Mouse (Mus musculus): Measurements from ENCODE around the gene H1f0. TPM values are rescaled to one million over a fixed set of nuclear protein-coding genes. Genes with fewer than 3 reads are reported as not detected.

H1f0 gene
- total and polyA plus RNA-seq, 2 experiments = 68.0 to 82.1 TPM

- H3K27ac ChIP-seq (replicated peaks; ENCODE audit: insufficient read depth, low read depth, low read length) = no peak overlapping the region
- H3K9ac ChIP-seq (ENCODE audit: low read depth, low read length) = no peak overlapping the region
Measured at GRCm38 (mm10) chr15:79057850-79058249, 29.6 kb downstream of the H1f0 start.

DNA sequence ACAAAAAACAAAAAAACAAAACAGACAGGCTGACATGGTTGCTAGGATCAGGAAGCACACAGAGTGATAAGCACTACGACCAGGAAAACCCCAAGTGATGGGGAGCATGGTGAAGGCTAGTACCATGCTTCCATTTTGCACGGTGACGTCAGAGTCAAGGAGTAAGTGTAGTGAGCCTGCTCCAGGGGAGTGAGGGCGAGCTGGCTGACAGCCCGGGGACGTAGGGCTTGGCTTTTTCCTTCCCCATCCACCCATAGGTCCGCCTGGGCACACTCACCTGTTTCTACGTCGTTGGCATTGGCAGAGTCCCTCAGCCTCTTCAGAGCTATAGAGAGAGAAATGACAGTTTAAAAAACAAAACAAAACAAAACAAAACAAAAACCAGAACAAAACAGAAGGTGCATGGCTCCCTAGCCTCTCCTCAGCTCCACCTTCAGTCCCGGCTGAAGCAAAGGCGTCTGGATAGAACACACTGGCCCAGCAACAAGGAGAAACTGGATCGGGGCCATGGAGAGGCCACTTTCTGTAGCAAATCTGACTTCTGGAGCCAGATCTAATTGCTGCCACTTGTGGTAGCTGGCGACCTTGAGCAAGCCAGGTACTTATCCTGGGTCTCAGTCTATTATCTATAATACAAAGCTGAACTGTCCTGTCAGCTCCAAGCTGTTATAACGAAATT lies 32.8 kb downstream of the H1f0 start:
- H3K4me3 ChIP-seq (ENCODE audit: insufficient read depth, low read depth, low read length) = no peak overlapping the region
- H3K9ac ChIP-seq (ENCODE audit: low read depth, low read length) = no peak overlapping the region
- H3K27me3 ChIP-seq (ENCODE audit: control insufficient read depth, insufficient read depth, low read length) = no peaks in the 10 kb centered on the region
- H3K4me1 ChIP-seq (ENCODE audit: control insufficient read depth, insufficient read depth, low read length) = peaks cover 2% of the 10 kb centered on the region; the same call in 1 of the 2 replicates
- H3K27ac ChIP-seq (replicated peaks; ENCODE audit: insufficient read depth, low read depth, low read length) = no peak overlapping the region
- peaks cover 2% of the 10 kb centered on the region; the same call in 1 of the 2 replicates for H3K36me3 ChIP-seq (ENCODE audit: control insufficient read depth, insufficient read depth, low read length)
- WGBS = 91% methylated on average over 14 of the region's 14 CpGs
- no peaks in the 10 kb centered on the region for H3K79me2 ChIP-seq (ENCODE audit: control insufficient read depth, insufficient read depth, low read length)
- no peak for DNase-seq (ENCODE audit: extremely low read depth, low read depth, low spot score)
- TF ChIP-seq POLR2A (IDR thresholded peaks at IDR 0.05; ENCODE audit: extremely low read depth, insufficient read depth, low read length) = no peak
- TF ChIP-seq CTCF (IDR thresholded peaks at IDR 0.05; ENCODE audit: low read depth, low read length) = no peak

More at GRCm38 (mm10) chr15:79057850-79058249, 29.6 kb downstream of the H1f0 start:
- H3K27me3 ChIP-seq (ENCODE audit: control insufficient read depth, insufficient read depth, low read length) = no peaks in the 10 kb centered on the region
- H3K4me3 ChIP-seq (ENCODE audit: insufficient read depth, low read depth, low read length) = no peak overlapping the region
- no peak for TF ChIP-seq POLR2A (IDR thresholded peaks at IDR 0.05; ENCODE audit: extremely low read depth, insufficient read depth, low read length)
- no peak for TF ChIP-seq CTCF (IDR thresholded peaks at IDR 0.05; ENCODE audit: low read depth, low read length)
- no peak for DNase-seq (ENCODE audit: extremely low read depth, low read depth, low spot score)
- peaks cover 12% of the 10 kb centered on the region; the same call in 1 of the 2 replicates for H3K36me3 ChIP-seq (ENCODE audit: control insufficient read depth, insufficient read depth, low read length)
- H3K4me1 ChIP-seq (ENCODE audit: control insufficient read depth, insufficient read depth, low read length) = no peaks in the 10 kb centered on the region
- no peaks in the 10 kb centered on the region for H3K79me2 ChIP-seq (ENCODE audit: control insufficient read depth, insufficient read depth, low read length)
- WGBS = 98% methylated on average over 6 of the region's 6 CpGs

DNA sequence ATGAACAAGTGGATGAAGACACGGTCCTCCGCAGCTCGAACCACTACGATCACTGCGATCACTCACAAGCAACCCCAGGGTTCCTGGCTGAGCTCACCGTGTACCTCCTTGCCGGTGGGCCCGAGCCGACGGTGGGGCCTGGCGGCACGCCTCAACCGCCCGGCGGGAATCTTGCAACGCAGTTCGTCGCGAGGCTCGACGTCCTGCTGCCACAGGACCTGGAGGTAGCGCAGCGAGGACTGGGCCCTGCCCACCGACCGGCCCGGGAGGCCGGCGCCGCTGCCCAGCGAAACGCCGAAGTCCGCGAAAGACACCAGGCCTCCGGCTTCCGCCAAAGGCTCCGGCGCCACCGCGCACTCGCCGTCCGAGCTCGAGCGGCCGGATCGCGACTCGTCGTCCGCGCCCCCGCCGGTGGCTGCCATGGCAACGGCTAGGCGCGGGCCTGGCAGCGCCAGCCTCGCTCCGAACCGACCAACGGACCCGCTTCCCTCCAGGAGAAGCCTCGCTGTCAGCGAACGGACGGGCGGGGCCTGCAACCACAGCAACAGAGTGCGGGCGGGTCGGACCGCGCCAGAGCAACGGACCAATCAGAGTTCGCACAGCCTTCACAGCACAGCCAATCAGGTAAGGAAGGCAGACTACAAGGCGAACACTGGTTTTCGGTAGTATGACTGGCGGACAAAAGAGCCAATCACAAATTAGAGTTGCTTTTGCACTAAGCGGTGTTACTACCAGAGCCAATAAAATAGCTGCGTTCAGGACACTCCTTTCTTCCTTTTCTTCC lies 34.3 kb downstream of the H1f0 start, which contains the start of gene Ankrd54:
Gene Ankrd54 (minus strand): TSS at position 518 of the 784 bp plus-strand sequence.
- peak; percentile 100 for DNase-seq (ENCODE audit: extremely low read depth, low read depth, low spot score)
- TF ChIP-seq CTCF (IDR thresholded peaks at IDR 0.05; ENCODE audit: low read depth, low read length) (no peak), POLR2A (IDR thresholded peaks at IDR 0.05; ENCODE audit: extremely low read depth, insufficient read depth, low read length) (peak; percentile 78)
- WGBS = under 1% methylated on average over 80 of the region's 80 CpGs

GRCm38 (mm10) chr15:79063160-79063740 lies 35.0 kb downstream of the H1f0 start:
- DNase-seq (ENCODE audit: extremely low read depth, low read depth, low spot score) = peak; percentile 76
- Histone ChIP-seq H3K79me2 (ENCODE audit: control insufficient read depth, insufficient read depth, low read length) (no peaks in the 10 kb centered on the region), H3K27me3 (ENCODE audit: control insufficient read depth, insufficient read depth, low read length) (no peaks in the 10 kb centered on the region), H3K4me1 (ENCODE audit: control insufficient read depth, insufficient read depth, low read length) (peaks cover 2% of the 10 kb centered on the region; the same call in 1 of the 2 replicates), H3K36me3 (ENCODE audit: control insufficient read depth, insufficient read depth, low read length) (peaks cover 2% of the 10 kb centered on the region; the same call in 1 of the 2 replicates), H3K4me3 (ENCODE audit: insufficient read depth, low read depth, low read length) (no peak overlapping the region), H3K9ac (ENCODE audit: low read depth, low read length) (no peak overlapping the region), H3K27ac (replicated peaks; ENCODE audit: insufficient read depth, low read depth, low read length) (peak overlapping the region; percentile 9; the same call in 1 of the 2 replicates)
- TF ChIP-seq POLR2A (IDR thresholded peaks at IDR 0.05; ENCODE audit: extremely low read depth, insufficient read depth, low read length) (no peak), CTCF (IDR thresholded peaks at IDR 0.05; ENCODE audit: low read depth, low read length) (no peak)
- 4% methylated on average over 14 of the region's 14 CpGs for WGBS

More for the DNA sequence above, 34.3 kb downstream of the H1f0 start, which contains the start of gene Ankrd54:
- peak within 1 kb of the TSS; percentile 73 for H3K4me3 ChIP-seq (ENCODE audit: insufficient read depth, low read depth, low read length)
- peak within 1 kb of the TSS; percentile 81 for H3K9ac ChIP-seq (ENCODE audit: low read depth, low read length)
- peaks cover 2% of the 10 kb centered on the region; the same call in 1 of the 2 replicates for H3K4me1 ChIP-seq (ENCODE audit: control insufficient read depth, insufficient read depth, low read length)
- H3K27me3 ChIP-seq (ENCODE audit: control insufficient read depth, insufficient read depth, low read length) = no peaks in the 10 kb centered on the region
- peak within 1 kb of the TSS; percentile 17 for H3K27ac ChIP-seq (replicated peaks; ENCODE audit: insufficient read depth, low read depth, low read length)
- H3K79me2 ChIP-seq (ENCODE audit: control insufficient read depth, insufficient read depth, low read length) = no peaks in the 10 kb centered on the region
- peaks cover 2% of the 10 kb centered on the region; the same call in 1 of the 2 replicates for H3K36me3 ChIP-seq (ENCODE audit: control insufficient read depth, insufficient read depth, low read length)

- H3K4me1 ChIP-seq (ENCODE audit: control insufficient read depth, insufficient read depth, low read length) = peaks cover 2% of the 10 kb centered on the region; the same call in 1 of the 2 replicates
Measured at GRCm38 (mm10) chr15:79065086-79065770, 37.0 kb downstream of the H1f0 start.

More at GRCm38 (mm10) chr15:79065086-79065770, 37.0 kb downstream of the H1f0 start:
- no peaks in the 10 kb centered on the region for H3K27me3 ChIP-seq (ENCODE audit: control insufficient read depth, insufficient read depth, low read length)
- H3K9ac ChIP-seq (ENCODE audit: low read depth, low read length) = no peak overlapping the region
- WGBS = 78% methylated on average over 8 of the region's 8 CpGs
- H3K79me2 ChIP-seq (ENCODE audit: control insufficient read depth, insufficient read depth, low read length) = no peaks in the 10 kb centered on the region
- no peak for TF ChIP-seq CTCF (IDR thresholded peaks at IDR 0.05; ENCODE audit: low read depth, low read length)
- no peak for TF ChIP-seq POLR2A (IDR thresholded peaks at IDR 0.05; ENCODE audit: extremely low read depth, insufficient read depth, low read length)
- H3K4me3 ChIP-seq (ENCODE audit: insufficient read depth, low read depth, low read length) = no peak overlapping the region
- DNase-seq (ENCODE audit: extremely low read depth, low read depth, low spot score) = no peak
- no peaks in the 10 kb centered on the region for H3K36me3 ChIP-seq (ENCODE audit: control insufficient read depth, insufficient read depth, low read length)
- no peak overlapping the region for H3K27ac ChIP-seq (replicated peaks; ENCODE audit: insufficient read depth, low read depth, low read length)
